Mouse (Mus musculus) frontal cortex, postnatal 36 days (tissue): ENCODE data around the gene Pcyt2.
"Not testable (repeated sequence)": the region's sequence is repeated elsewhere in the genome, so short reads cannot be mapped to it uniquely, and the experiment has no call there.

ENCODE experiments used
- DNase-seq, 2 experiments: peaks; one replicate each; pipeline ENCODE4 v3.0.0; 2022; ENCODE audit warnings: low spot score in 2 of 2

Pcyt2 gene

DNA sequence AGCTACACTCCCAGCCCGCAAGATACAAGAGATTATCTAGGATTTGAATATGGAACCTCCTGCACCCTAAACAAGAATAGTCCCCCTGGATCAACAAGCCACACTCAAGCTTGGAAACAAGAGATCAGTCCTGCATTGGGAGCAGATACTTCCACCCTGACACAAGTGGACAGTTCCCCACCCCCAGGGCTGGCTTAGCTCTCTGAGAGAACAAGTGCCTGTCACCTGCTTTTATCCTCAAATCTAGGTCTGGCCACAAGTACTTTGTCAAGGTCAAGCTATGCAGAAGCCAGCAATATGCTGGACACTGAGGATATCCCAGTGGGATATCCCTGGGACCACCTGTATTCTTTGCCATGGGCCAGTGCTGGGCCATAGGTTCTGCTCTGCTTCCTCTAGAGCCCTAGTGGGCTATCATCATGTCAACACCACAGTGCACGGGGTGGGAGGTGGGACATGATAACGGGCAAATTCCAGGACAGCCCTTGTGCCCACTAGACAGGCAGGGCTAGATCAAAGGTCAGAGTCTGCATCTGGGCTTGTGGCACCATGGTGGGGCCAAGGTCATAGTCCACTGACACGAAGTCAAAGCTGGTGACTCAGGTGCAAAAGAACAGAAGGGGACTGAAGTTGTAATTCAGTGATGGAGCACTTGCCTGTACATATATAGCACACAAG is 980 bp downstream of the Pcyt2 start:
- DNase-seq, result no peak

DNA sequence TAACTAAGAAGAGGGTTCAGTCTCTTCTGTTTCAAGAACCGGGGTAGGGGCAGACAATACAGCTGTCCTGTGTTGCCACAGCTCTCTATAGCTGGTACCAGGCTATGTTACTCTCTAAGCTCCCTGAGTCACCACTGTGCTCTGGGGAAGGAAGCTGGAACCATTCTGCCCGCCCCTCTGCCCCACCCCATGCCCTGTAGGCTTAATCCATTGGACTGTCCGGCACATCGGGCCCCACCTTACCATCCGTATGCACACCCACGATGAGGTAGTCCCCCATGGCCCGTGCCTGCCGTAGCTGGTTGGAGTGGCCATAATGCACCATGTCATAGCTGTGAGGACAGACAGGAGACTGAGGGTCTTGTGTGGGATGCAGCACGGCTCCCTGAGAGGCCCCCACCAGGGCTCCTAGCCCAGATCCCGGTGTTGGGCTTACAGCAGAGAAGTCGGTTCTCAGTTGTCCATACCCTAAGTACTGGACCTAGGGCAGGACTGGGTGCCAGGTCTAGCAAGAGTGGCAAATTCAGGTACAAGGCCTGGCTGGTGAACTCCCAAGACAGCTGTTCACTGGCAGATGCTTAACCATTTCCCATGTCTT is 2.0 kb downstream of the Pcyt2 start:
- no peak for DNase-seq

DNA sequence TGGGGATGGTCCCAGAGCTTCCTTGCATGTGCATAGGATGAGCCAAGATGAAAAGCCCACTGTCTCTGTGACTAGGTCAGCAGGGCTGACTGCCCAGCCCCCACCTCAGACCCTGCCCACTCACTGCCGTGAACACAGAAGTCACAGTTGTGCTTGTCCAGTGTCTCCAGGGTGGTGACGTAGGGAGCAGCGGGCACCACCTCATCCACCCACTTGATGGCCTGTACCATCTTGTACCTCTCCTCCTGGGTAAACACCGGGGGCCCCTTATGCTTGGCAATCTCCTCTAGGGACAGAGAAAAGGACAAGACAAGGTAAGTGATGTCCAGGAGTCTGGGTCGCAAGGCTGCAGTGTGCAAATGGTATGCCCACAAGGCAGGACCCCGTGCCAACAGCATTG is 2.6 kb downstream of the Pcyt2 start:
- no peak for DNase-seq

DNA sequence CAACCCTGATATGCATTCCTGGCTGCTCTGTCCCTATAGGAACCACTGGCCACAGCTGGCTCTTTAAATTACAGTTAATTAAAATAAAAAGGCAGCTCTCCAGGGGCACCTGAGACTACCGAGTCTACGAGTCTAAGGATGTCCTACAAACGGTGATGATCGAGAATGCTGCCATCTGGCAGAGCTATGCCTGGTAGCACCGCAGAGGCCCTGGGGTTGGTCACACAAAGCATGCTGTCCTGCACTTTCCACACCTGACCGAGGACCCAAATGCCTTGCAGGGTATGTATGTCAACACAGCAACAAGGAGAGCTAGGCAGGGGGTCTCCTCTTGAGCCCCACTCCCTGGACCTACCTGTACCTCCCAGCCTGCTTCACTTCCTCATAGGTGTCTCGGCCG is 3.8 kb downstream of the Pcyt2 start:
- DNase-seq, result no peak

DNA sequence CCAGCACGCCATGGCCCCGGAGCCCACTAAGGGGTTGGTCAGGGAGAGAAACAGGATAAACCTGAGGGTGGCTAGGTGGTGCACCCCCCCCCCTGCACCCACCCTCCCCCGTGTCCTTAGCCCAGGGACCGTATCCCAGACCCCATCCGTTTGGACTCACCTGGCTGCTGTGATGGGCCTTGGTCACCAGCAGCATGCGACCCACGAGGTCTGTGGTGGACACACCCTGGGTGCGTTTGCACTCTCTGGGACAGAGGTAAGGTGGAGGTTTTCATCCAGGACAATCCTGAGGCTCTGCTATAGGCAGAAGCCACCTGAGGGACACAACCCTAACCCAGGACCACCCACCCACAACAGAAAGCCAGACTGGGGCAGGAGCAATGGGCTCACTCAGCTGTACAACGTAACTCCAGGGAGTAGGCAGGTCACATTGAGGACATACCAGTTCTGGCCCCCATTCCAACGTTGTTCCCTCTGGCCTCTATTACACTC is 4.2 kb downstream of the Pcyt2 start:
- no peak for DNase-seq

DNA sequence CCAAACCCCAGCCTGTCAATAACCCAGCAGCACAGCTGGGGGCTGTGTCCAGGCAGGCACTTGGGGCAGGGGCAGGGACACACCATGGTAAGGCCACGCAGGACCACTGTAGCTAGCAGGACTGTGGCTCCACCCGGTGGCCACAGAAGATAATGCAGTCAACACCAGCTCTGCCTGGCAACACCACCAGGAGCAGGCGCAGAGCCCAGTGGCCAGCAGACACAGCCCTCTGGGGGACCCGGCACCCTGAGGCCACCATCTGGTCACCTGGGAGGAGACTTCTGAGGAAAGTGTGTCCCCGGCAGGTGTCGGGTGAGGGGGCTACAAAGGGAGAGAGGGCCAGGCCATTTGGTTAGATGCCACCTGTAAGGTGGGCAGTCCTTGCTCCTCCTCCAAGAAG is 5.0 kb downstream of the Pcyt2 start:
- peak in 1 of 2 experiments; percentile 65 for DNase-seq

DNA sequence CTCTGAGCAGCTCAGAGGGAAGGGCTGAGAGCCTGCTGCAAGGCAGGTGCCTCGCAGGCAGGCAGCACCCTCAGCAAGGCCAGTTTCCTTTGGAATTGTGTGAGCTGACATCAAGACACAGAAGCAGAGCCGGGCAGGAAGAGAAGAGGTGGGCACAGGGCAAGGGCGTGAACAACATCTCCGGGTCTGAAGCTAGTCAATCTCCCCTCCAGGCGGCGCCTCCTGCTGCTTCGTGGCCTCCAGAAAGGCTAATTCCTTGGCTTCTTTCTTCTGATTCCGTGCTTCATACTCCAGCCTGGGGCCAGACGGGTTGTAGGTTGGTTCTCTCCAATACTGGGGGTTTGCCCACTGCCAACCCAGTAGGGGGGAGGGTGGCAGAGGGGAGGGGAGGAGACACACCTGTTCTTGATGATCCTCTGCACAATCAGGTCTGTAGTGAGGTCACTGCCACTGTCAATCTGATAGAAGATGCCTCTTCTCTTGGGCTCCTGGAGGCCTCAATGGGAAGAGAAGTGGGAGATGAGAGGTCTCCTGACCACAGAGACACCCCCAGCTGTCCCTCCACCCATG is 7.2 kb downstream of the Pcyt2 start:
- no peak for DNase-seq

DNA sequence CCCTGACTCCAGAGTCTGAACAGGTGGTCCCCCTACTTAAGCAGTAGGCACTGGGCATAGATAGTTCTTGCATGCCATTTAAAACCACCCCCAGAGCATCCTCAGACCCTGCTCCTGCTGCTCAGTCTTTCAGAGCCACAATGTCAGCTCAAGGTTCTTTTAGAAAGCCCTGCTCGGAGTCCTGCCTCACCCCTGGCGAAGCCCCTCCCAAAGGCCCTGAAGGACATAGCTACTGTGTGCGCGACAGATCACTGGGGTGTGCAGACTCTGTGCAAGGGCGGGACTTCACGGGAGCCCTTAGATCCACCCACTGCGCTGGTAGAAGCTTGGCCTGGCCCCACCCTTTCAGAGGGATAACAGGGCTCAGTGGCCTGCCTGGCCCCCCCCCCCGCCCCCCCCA is 8.5 kb downstream of the Pcyt2 start:
- DNase-seq, result no peak

DNA sequence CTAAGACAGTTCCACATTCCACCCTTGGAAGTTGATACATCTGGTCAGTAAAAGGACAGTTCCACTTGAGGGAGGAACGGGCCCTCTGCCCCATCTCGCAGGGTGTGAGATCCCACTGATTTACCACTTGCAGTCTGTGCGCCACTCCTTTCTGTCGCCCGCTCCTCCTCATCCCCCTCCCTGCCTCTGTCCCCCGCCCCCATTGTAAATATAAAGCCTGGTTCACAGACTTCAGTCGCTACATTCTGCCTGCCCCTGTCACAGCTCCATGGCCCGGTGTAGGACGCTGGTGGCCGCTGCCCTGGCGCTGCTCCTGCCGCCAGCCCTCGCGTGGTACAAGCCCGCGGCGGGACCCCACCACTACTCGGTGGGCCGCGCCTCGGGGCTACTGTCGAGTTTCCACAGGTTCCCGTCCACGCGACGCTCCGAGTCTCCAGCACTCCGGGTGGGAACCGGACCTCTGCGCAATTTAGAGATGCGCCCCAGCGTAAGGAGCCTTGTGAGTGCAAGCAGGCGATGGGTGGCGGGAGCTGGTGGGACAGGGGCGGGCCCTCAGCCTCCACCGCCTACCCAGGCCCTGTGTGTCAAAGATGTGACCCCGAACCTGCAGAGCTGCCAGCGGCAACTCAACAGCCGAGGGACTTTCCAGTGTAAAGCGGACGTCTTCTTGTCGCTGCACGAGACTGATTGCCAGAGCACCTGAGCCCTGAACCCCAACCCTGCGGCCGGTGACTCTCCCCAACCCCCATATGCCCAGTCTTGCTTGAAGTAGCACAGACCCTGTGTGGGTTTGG is 9.3 kb downstream of the Pcyt2 start, which contains the start of gene Npb:
Gene Npb, plus strand, starts transcription at position 237 of the 794 bp plus-strand sequence.
- no peak for DNase-seq

DNA sequence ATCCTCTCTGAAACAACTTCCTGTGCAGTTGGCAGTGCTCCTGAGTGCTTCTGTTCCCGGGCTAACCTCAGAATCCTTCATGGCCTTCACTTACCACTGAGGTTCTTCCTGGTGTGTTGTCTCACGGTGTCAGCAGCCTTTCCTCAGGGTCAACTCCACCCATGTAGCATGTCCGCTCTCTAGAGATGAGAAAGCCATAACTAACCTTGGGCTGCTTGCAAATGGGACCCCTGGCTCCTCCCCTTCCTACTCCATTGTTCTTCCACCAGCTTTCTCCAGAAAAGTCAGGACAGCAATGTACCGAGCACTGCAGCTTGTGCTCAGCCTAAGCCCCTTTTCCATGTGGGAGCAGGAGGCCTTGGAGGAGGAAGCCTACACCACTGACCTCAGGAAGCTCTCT is 11.0 kb downstream of the Pcyt2 start:
- DNase-seq, result no peak

DNA sequence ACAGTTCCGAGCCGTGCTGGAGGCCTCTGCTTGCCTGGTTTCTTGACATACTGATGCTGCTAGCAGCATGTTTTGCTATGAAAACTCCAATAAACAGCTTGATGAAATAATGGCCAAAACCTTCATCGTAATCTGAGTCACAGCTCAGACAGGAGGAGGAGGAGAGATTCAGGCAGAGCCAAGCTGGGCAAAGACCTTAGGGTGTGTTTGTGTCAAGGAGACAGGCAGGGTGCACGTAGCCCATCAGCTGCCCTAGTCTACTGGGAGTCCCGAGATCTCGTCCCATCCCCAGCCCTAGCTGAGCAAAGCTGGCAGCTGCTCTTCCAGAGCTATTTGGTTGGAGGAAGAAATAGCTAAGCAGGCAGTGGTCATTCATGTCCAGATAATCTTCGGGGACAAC is 12.1 kb downstream of the Pcyt2 start:
- no peak for DNase-seq

DNA sequence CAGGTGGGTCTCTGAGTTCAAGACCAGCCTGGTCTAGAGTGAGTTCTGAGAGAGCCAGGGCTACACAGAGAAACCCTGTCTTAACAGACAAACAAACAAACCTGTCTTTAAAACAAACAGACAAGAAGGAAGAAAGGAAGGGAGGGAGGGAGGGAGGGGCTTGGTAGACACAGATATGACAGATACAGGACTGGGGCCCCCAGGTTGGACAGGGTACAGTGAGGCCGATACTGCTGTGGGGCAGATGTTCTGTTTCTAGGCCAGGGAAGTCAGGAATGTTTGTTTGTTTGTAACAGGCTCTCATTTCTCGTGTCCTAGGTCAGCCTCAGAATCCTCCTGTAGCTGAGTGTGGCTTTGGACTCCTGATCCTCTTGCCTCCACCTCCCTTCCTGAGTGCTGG is 14.2 kb downstream of the Pcyt2 start:
- DNase-seq, result no peak

DNA sequence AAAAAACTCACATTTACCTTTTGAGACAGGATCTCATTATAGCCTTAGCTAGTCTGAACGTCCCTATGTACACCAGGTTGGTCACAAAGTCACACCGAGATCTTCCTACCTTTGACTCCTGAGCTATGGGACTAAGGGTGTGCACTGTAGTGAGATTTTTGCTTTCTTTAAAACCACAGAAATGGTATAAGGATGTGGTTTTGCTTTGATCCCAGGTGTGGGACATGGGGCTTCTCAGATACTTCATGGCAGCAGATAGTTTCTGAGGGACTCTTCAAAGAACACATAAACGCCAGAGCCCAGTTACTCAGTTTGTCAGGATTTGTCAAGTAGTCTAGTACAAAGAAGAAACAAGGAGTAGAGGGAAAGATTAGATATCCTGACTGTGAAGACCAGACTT is 17.0 kb downstream of the Pcyt2 start:
- DNase-seq, result no peak

DNA sequence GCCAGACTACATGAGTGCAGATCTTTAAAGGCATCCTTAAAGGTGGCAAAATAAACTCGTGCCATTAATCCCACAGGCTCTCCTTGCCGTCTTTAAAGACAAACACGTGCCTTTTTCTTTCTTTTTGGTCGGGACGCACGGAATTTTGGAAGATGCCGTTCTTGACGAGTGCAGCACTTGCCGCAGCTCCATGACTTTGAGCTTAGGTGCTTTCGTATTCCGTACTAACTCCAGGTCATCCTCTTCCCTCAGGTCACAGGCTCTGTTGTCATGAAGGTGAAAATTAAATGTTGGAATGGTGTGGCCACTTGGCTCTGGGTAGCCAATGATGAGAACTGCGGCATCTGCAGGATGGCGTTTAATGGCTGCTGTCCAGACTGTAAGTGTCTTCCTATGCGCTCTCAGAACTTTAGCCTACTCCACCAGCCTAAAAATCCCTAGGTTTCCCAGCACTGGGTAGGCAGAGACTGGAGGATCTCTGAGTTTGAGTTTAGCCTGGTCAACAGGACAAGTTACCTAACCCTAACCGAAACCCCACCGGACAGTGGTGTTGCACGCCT is 18.7 kb downstream of the Pcyt2 start:
- no peak for DNase-seq

DNA sequence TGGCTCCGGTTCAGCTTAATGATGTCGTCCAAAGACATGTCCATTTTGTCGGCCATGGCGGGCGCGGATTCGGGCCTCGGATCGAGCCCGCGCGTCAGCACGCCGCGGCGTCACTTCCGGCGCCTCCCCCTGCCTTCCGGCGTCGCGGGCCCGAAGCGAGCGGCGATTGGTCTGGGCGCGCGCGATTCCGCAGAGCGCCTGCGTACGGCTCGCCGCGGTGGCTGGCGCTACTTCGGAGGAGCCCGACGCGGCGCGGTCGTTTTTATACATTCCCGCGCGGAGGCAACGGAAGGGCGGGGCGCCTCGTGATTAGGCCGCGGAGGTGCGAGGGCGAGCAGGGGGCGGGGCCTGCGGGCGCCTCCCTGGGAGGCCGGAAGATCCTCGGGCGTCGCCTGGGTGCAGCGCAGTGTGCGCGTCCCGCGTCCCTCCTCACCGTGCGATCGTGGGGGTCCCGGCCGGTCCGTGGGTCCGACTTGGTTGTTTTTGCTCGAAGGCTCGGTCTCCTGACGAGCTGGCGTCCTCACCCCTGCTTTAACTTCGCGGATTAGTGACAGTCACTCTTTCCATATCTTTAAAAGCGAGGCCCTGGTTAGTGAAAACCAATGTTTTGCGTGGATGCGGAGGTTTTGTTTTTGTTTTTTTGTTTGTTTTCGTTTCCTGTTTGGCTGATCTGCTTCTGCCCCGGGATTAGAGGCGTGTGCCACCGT is 19.3 kb downstream of the Pcyt2 start, which contains the start of the genes Alyref and Anapc11:
Gene Alyref, minus strand, starts transcription at position 83 of the 707 bp plus-strand sequence.
Gene Anapc11, plus strand, starts transcription at position 139 of the 707 bp plus-strand sequence.
- DNase-seq, result peak; percentile 88 to 94

DNA sequence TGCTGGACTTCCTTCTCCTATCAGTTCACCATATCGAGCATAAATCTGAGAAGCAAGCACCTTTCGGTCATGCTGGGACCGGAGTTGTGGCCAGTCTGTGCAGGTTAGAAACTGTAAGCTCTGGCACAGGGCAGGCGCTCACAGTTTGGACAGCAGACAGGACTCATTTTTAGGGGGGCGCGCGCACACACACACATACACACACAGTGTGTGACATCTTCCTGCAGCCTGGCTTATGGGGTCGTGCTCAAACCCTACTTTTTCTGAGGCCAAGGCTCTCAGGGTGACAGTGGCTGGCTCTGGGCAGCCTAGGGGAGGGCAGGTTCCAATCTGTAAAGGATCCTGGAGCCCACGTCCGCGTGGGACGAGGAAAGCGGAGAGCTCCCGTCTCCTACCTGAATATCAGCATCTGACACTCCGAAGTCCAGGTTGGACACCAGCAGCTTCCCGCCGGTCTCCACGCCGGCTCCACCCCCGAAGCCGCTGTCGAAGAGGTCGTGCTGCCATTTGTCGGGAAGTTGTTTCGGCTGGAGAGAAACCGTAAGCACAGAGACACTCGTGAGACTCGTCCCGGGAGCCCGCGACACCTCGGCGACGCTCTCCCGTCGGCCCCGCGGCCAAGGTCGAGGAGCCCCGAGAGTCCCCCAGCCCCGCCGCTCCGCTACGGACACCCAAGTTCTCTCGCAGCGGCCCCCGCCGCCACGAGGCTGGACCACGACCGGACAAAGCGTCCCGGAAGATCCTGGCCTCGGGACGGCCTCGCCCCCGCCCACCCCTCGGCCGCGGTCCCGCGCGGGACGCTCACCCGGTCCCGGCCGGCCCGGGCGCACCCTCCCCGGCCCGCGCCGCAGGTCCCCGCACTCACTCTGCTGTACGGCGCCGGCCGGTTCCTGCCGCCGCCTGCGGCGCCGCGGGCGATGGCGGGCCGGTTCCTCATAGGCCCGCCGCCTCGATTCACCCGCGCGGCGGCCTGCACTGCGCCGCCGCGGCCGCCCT is 20.2 kb downstream of the Pcyt2 start:
- no peak for DNase-seq

DNA sequence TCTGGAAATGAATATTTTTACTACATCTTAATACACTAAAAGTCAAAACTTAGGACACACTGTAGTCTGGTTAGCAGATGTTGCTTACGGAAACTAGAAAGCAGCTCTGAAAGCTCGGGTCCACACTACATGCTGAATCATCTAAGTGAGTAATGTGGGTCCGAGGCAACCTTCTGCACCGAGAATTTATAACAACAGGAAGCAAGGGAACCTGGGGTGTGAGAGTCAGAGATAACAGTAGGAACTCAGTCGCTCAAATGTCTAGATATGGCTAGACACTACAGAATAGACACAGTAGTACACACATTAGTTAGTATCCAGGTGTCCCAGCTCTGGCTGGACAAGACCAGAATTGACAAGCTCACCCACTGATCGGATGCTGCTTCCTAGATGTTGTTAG is 29.2 kb downstream of the Pcyt2 start:
- no peak for DNase-seq

DNA sequence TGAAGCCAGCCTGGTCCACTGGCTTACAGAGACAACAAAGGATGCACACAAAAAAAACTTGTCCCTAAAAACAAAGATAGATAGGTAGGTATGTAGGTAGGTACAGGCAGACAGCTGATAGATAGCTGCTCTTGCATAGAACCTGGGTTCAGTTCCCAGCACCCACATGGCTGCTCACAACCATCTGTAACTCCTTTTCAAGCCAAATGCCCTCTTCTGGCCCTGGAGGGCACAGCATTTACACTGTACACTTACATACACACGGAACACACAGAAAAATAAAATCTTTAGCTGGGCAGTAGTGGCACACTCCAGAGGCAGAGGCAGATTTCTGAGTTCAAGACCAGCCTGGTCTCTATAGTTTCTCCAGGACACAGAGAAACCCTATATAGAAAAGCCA is 33.8 kb downstream of the Pcyt2 start:
- no peak for DNase-seq

DNA sequence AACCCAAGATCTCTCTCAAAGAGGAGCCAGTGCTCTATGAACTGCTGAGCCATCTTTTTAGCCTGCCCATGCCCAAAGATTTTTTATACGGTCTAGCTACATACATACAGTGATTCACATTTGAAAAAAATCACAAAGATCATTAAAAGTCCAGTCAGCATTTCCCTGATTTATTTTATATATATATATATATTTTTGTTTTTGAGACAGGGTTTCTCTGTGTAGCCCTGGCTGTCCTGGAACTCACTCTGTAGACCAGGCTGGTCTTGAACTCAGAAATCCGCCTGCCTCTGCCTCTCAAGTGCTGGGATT is 34.8 kb downstream of the Pcyt2 start:
- not testable (repeated sequence) for DNase-seq

DNA sequence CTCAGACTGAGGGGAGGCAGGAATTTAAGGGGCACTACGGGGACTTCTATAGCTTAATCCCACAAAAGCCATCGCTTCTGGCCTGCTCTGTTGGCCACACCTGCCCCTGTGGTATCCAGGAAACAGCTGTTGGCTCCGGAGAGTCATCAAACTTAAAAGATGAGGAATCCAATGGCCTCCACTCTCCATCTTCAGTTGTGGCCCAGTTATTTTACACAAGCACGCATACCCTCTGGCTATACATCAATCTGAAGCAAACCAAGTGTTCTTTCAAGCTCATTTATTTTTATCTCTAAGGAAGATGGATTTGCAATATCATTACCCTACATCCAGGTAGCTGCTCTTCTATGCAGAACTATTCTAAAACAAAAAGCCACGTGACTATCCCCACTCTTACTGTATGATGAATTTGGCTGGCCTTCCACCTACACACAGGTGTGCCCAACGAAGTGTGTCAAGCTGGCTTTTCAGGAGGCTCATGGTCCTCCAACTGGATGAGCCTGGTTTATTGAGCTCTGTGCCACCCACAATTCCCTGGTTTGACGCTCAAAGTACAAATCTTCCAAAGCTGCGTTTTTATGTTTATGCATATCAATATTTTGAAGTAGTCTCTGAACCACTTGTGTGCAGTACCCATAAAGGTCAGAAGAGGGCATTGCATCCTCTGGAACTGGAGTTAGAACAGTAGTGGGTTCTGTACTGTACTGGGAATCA is 35.3 kb downstream of the Pcyt2 start:
- DNase-seq, result no peak
